Mouse (Mus musculus) layer of hippocampus, adult 6 months (tissue): ENCODE data around the gene Skap2. TPM values are rescaled to one million over a fixed set of nuclear protein-coding genes. Genes with fewer than 3 reads are reported as not detected.

Source experiments
- long read RNA-seq, 2 experiments: library from polyadenylated mRNA; unstranded; transcript quantifications; one replicate each; pipeline ENCODE4 v2.0.0; 2019 to 2020
- polyA plus RNA-seq: library from polyadenylated mRNA; unstranded; fragments of <200 nt; fragmentation: Nextera tagmentation; gene quantifications from 2 replicates; pipeline ENCODE4 v1.2.3, GENCODE M21; 2021

The Skap2 gene
- polyA plus RNA-seq, result 13.2 and 17.0 TPM in 2 replicates
- long read RNA-seq, experiment 1, transcript Skap2-205 (13 exons, 3,382 nt), result major isoform, 24 of 31 reads
- long read RNA-seq, experiment 1, partial matches to known transcripts, result 3 of 31 reads
- long read RNA-seq, experiment 1, other reads (novel, unspliced or antisense), result 4 of 31 reads
- long read RNA-seq, experiment 2, transcript Skap2-205 (13 exons, 3,382 nt), result major isoform, 85 of 92 reads
- long read RNA-seq, experiment 2, partial matches to known transcripts, result 3 of 92 reads
- long read RNA-seq, experiment 2, other reads (novel, unspliced or antisense), result 4 of 92 reads

DNA sequence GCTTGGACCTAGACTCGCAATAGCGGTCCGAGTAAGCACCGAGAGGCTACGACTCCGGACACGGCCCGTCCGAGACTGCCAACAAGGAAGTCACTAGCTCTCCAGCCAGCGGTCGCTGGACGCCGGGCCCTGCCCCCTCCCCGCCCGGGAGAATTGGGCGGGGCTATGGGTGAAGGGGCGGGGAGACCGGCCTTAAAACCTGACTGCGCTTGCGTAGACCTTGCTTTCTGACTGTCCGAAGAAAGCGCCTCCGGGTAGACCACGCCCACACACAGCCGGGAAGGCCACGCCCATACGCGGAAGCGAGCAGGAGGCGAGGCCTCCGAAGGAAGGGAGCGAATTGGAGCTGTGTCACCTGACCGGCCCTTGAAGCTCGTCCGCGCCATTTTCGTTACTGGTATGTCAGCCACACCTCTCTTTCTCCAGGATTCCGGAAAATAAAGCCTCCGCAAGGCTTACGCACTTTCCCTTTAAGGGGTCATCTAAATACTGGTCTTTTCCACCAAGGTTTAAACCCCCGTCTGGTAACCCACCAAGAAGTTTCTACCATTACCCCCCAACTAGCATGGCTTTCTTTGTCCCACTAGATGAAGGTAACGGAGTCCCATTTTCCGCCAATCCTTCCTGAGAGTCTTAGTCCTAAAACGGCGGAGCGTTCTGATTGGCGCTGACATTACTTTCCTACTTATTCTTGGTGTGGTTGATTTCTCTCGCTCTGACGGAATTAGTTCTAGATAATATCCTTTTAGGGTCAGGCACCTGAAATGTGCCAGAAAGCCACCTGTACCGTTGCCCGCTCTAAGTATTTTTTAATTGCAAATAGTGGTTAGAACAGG is at the start of gene Skap2:
Skap2 (minus strand) TSS at position 141 of the 836 bp plus-strand sequence.

Other genes starting within 250 kb of the Skap2 start
- not detected in 2 replicates for gene Hoxa1, start 145.8 kb upstream of the Skap2 start, polyA plus RNA-seq
- gene Hoxa2, start 152.3 kb upstream of the Skap2 start, polyA plus RNA-seq, result not detected in 2 replicates
- not detected in 2 replicates for gene 5730596B20Rik, start 164.9 kb upstream of the Skap2 start, polyA plus RNA-seq
- gene Hoxa4, start 179.2 kb upstream of the Skap2 start, polyA plus RNA-seq, result not detected in 2 replicates
- gene Hoxa5, start 192.0 kb upstream of the Skap2 start, polyA plus RNA-seq, result not detected in 2 replicates
- gene Hoxa6, start 196.2 kb upstream of the Skap2 start, polyA plus RNA-seq, result not detected in 2 replicates
- not detected in 2 replicates for gene Hoxa3, start 200.8 kb upstream of the Skap2 start, polyA plus RNA-seq
- gene Gm28308, start 200.8 kb upstream of the Skap2 start, polyA plus RNA-seq, result not detected in 2 replicates
- 0.29 TPM in 1 of 2 replicates, not detected in the other for gene Hoxa7, start 209.3 kb upstream of the Skap2 start, polyA plus RNA-seq
- gene Hoxa9, start 218.5 kb upstream of the Skap2 start, polyA plus RNA-seq, result not detected in 2 replicates
- gene Hoxa10, start 228.3 kb upstream of the Skap2 start, polyA plus RNA-seq, result not detected in 2 replicates
- gene Hoxa11, start 233.3 kb upstream of the Skap2 start, polyA plus RNA-seq, result not detected in 2 replicates
- not detected in 2 replicates for gene Hoxa13, start 248.3 kb upstream of the Skap2 start, polyA plus RNA-seq